Mouse (Mus musculus) gastrocnemius, adult 2 months (tissue): ENCODE data around the gene Hoxa11. TPM values are rescaled to one million over a fixed set of nuclear protein-coding genes. Genes with fewer than 3 reads are reported as not detected.
A peak's percentile ranks its signal among the peaks of the same experiment; 100 is the strongest.

Source experiments
- DNase-seq: peaks from one replicate; pipeline ENCODE4 v3.0.0; 2022
- H3K27ac ChIP-seq: fragments of 200-600 bp; 2 replicates; pipeline ENCODE4 v1.8.1; 2022; ENCODE audit warnings: mild to moderate bottlenecking
- H3K4me3 ChIP-seq: fragments of 200-600 bp; 2 replicates; pipeline ENCODE4 v1.8.1; 2022; ENCODE audit warnings: mild to moderate bottlenecking, moderate library complexity
- CTCF ChIP-seq: fragments of 200-600 bp; IDR thresholded peaks from 2 replicates; pipeline ENCODE4 v1.8.1; 2022; ENCODE audit warnings: antibody characterized with exemption, mild to moderate bottlenecking, moderate library complexity
- intact Hi-C: fragments of 180-260 bp; cut with DNase I; formaldehyde crosslinking; loops from one replicate; pipeline ENCODE4 v1.15.1; 2025
- long read RNA-seq, 2 experiments: library from polyadenylated mRNA; stranded (forward); transcript quantifications; one replicate each; pipeline ENCODE4 v2.0.0; 2021
- total RNA-seq, 2 experiments: library from RNA; stranded (reverse); gene quantifications; 2 replicates each; pipeline ENCODE4 v1.2.3; 2021

The Hoxa11 gene
- 1 to 10 TPM; 1.0 to 4.3 TPM for total RNA-seq
- long read RNA-seq, experiment 1, partial matches to known transcripts, result 0 of 3 reads
- long read RNA-seq, experiment 1, other reads (novel, unspliced or antisense), result 0 of 3 reads
- long read RNA-seq, experiment 2, transcript Hoxa11-201 (2 exons, 2,287 nt), result major isoform, 5 of 5 reads
- long read RNA-seq, experiment 2, partial matches to known transcripts, result 0 of 5 reads
- long read RNA-seq, experiment 2, other reads (novel, unspliced or antisense), result 0 of 5 reads

- TF ChIP-seq CTCF, result no peak
- peak; percentile 56 for DNase-seq
- intact Hi-C loops, result loop anchor here (5.0 kb wide), 1 partner anchor 1073 kb away; no protein-coding TSS in a partner anchor
- H3K27ac ChIP-seq, result peak within 1 kb of the TSS; percentile 86
- peak within 1 kb of the TSS; percentile 77 for H3K4me3 ChIP-seq
Observed at GRCm38 (mm10) chr6:52245757-52246142, at the start of gene Hoxa11. TSS of gene Hoxa11 (minus strand) at chr6:52245810.

- H3K4me3 ChIP-seq, result no peak overlapping the region
- DNase-seq, result no peak
- TF ChIP-seq CTCF, result no peak
- intact Hi-C loops, result no loop called here
- H3K27ac ChIP-seq, result no peak overlapping the region
Observed at GRCm38 (mm10) chr6:52294616-52295015, 49.0 kb upstream of the Hoxa11 start.

DNA sequence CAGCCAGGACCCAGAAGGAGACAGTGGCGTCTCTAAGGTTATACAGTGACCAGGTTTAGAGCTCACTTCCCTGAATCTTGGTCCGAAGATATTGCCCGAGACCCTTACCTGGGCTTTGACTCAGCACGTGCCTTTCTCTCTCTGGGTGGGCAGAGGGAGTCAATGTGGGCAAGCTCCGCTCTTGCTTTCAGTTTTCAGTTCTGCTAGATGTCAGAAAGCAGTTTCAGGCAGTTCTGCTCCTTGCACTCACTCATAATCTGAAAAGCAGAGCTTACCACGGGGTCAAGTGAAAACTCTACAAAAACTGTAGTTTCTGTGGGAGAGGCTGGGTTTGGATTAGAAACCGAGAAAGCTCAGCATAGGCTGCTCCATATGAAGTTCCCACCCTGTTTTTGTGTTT, 46.7 kb upstream of the Hoxa11 start:
- no peak overlapping the region for H3K4me3 ChIP-seq
- intact Hi-C loops, result no loop called here

GRCm38 (mm10) chr6:52291021-52291860, 45.6 kb upstream of the Hoxa11 start:
- no peak for TF ChIP-seq CTCF
- DNase-seq, result peak; percentile 68
- intact Hi-C loops, result no loop called here
- Histone ChIP-seq H3K4me3 (peak overlapping the region; percentile 67), H3K27ac (peak overlapping the region; percentile 64)

More for the DNA sequence above, 46.7 kb upstream of the Hoxa11 start:
- no peak for TF ChIP-seq CTCF
- no peak overlapping the region for H3K27ac ChIP-seq
- no peak for DNase-seq

DNA sequence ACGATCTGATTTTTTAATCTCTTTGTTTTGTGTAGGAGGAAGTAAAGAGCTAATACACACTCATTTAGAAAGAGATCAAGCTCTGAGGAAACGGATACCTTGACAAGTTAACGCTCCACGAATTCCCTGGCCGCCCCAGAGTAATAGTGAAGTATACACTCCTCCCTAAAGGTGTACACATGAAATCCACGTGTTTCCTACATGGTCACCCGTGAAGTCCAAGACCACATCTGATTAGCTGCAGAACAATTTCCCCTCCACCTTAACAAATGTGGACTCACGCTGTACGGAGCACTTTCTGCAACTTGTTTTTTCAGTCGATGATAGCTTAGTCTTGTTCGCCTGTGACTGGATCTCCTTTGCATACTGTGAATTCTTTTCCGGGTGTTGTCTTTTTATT, 44.6 kb upstream of the Hoxa11 start:
- intact Hi-C loops, result no loop called here

DNA sequence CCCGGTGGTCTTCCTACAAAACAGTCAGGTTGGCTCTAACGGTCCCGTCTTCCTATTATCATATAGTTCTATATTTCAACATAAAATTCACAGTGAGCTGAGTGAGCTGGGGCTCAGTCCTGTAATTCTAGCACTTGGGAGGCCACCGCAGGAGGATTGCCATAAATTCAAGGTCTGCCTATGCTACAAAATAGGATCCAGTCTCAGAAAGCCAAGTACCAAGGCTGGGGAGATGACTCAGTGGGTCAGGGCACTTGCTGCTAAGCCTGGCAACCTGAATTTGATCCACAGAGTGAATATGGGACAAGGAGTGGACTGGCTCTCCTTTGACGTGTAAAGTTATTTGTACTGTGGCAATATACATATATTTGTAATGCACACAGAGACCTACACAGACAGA, 38.3 kb upstream of the Hoxa11 start:
- peak; percentile 39 for DNase-seq
- H3K4me3 ChIP-seq, result no peak overlapping the region
- intact Hi-C loops, result no loop called here
- H3K27ac ChIP-seq, result 0 out of 2 replicates have a peak overlapping the region, but pooled peaks have one; percentile 1
- no peak for TF ChIP-seq CTCF

More for the DNA sequence above, 44.6 kb upstream of the Hoxa11 start:
- no peak for DNase-seq
- no peak for TF ChIP-seq CTCF
- no peak overlapping the region for H3K4me3 ChIP-seq
- no peak overlapping the region for H3K27ac ChIP-seq

DNA sequence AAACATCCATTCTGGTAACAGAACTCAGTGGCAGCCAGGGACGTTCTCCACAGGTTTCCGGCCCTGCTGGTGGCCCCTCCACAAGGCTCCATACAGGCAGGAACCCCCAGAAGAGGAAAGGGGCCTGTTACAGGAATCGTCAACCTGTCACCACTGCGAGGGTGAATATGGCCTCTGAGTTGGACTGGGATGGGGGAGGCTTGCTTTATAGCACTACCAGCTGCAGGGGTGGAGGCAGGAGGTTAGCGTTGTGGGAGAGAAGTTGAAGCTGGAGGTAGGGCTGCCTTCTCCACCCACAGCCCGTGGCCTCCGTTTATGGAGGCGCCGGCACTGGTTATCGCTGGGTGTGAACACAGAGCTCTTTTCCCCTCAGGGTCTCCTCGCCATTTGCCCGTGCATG, 35.5 kb upstream of the Hoxa11 start:
- intact Hi-C loops, result no loop called here
- TF ChIP-seq CTCF, result no peak
- no peak for DNase-seq
- H3K4me3 ChIP-seq, result no peak overlapping the region
- H3K27ac ChIP-seq, result no peak overlapping the region

- no peak overlapping the region for H3K4me3 ChIP-seq
- DNase-seq, result no peak
- TF ChIP-seq CTCF, result no peak
- intact Hi-C loops, result no loop called here
- H3K27ac ChIP-seq, result no peak overlapping the region
Observed at GRCm38 (mm10) chr6:52276920-52277319, 31.3 kb upstream of the Hoxa11 start.

DNA sequence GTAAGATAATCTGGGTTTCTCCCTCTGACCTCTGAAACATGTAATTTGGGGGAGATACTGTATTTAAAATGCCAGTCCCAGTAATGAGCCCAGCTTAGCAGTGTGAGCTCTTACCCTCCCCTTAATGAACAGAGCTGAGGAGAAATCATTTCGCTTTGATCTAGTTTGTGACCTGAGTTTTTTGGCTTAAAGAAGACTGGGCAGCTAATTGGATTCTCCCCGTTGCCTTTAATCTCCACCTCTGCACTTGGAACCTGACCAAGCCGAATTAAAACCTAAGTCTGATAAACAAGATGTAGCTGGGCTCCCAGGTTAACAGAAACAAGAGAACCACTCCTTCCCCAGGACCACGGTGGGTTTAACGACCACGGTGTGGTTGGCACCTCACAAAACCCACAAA, 30.8 kb upstream of the Hoxa11 start:
- intact Hi-C loops, result no loop called here
- Histone ChIP-seq H3K27ac (no peak overlapping the region), H3K4me3 (no peak overlapping the region)
- no peak for TF ChIP-seq CTCF
- DNase-seq, result no peak

DNA sequence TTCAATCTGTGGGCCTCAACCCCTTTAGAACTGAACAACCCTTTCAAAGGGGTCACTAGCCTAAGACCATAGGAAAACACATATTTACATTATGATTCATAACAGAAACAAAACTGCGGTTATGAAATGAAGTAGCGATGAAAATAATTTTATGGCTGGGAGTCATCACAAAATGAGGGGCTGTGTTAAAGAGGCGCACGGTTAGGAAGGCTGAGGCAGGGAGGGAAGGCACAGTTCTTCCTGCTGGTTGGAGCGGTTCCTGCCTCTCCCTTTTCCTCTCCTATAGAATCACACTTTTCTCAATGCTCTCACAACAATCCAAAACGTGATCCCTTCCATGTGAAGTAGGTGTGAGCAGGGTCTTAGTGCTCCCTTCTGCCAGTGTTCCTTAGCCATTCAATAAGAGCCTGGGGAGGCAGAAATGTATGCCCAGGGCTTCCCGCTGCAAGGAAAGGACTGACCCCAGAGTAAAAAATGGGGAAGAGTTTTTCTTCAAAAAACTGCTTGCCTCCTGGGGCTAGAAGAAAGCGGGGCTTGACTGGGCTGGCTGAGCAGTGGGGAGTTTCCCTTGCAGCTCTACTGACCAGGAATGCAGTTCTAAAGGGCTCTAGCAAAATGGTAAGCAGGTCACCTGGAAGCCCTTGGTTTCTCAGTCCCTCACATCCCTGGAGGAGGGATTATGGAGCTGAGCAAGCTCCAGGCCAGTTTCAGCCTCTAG, 30.1 kb upstream of the Hoxa11 start:
- H3K4me3 ChIP-seq, result no peak overlapping the region
- H3K27ac ChIP-seq, result no peak overlapping the region
- TF ChIP-seq CTCF, result no peak
- intact Hi-C loops, result no loop called here
- no peak for DNase-seq

- TF ChIP-seq CTCF, result no peak
- DNase-seq, result no peak
- H3K27ac ChIP-seq, result no peak overlapping the region
- H3K4me3 ChIP-seq, result no peak overlapping the region; the same call in 1 of the 2 replicates
- intact Hi-C loops, result loop anchor here (5.0 kb wide), 1 partner anchor 38 kb away; the partner anchor contains the start of gene Evx1
Observed at GRCm38 (mm10) chr6:52274576-52274975, 29.0 kb upstream of the Hoxa11 start.

GRCm38 (mm10) chr6:52273656-52274280, 28.2 kb upstream of the Hoxa11 start:
- no peak for TF ChIP-seq CTCF
- peak; percentile 31 for DNase-seq
- peak overlapping the region; percentile 19 for H3K4me3 ChIP-seq
- no peak overlapping the region for H3K27ac ChIP-seq
- intact Hi-C loops, result loop anchor here (5.0 kb wide), 1 partner anchor 39 kb away; the partner anchor contains the start of gene Evx1
